Mouse (Mus musculus) E14TG2a.4 (cell line): ENCODE data around the gene Scaf11.

Experiments
- H3K27me3 ChIP-seq: 2 replicates; pipeline ENCODE4 v1.6.1; 2014; ENCODE audit warnings: low read length, control low read depth; ENCODE audit not compliant: insufficient read depth
- H3K36me3 ChIP-seq: 2 replicates; pipeline ENCODE4 v1.6.1; 2014; ENCODE audit warnings: low read length, control low read depth; ENCODE audit not compliant: insufficient read depth
- H3K4me1 ChIP-seq: replicated peaks from 2 replicates; pipeline ENCODE4 v1.6.1; 2014; ENCODE audit warnings: low read depth, low read length, control low read depth
- H3K4me3 ChIP-seq: replicated peaks from 2 replicates; pipeline ENCODE4 v1.5.1; 2014; ENCODE audit warnings: mild to moderate bottlenecking, low read length
- H3K9me3 ChIP-seq: 2 replicates; pipeline ENCODE4 v1.6.1; 2014; ENCODE audit warnings: low read length, control low read depth
- CTCF ChIP-seq: conservative IDR thresholded peaks from 2 replicates; pipeline ENCODE4 v1.5.1; 2014; ENCODE audit warnings: low read length
- NANOG ChIP-seq: IDR thresholded peaks from 2 replicates; pipeline ENCODE4 v1.6.1; 2014; ENCODE audit warnings: borderline replicate concordance, low read length, mixed read lengths
- POU5F1 ChIP-seq: IDR thresholded peaks from 2 replicates; pipeline ENCODE4 v1.6.1; 2014; ENCODE audit warnings: low read length, borderline replicate concordance

The Scaf11 gene

GRCm38 (mm10) chr15:96434202-96434601, 26.4 kb downstream of the Scaf11 start:
- Histone ChIP-seq H3K4me3 (no peak overlapping the region), H3K27me3 (no peaks in the 10 kb centered on the region), H3K9me3 (no peaks in the 10 kb centered on the region), H3K36me3 (peaks cover 57% of the 10 kb centered on the region), H3K4me1 (no peaks in the 10 kb centered on the region)
- TF ChIP-seq NANOG, result no peak
- TF ChIP-seq POU5F1, result no peak
- TF ChIP-seq CTCF, result peak; percentile 17; the same call in 1 of the 2 replicates

- no peak for TF ChIP-seq POU5F1
- TF ChIP-seq NANOG, result no peak
- TF ChIP-seq CTCF, result no peak
- Histone ChIP-seq H3K9me3 (no peaks in the 10 kb centered on the region), H3K27me3 (no peaks in the 10 kb centered on the region), H3K4me3 (no peak overlapping the region), H3K36me3 (peaks cover 96% of the 10 kb centered on the region), H3K4me1 (peaks cover 11% of the 10 kb centered on the region)
These were observed 40.7 kb downstream of the Scaf11 start for GRCm38 (mm10) chr15:96419920-96420319.

- no peaks in the 10 kb centered on the region for H3K27me3 ChIP-seq
- H3K36me3 ChIP-seq, result peaks cover 97% of the 10 kb centered on the region
- TF ChIP-seq NANOG (no peak), CTCF (no peak), POU5F1 (no peak)
- peaks cover 11% of the 10 kb centered on the region for H3K4me1 ChIP-seq
- no peaks in the 10 kb centered on the region for H3K9me3 ChIP-seq
- H3K4me3 ChIP-seq, result no peak overlapping the region
These were observed 42.5 kb downstream of the Scaf11 start for GRCm38 (mm10) chr15:96418161-96418560.

- H3K4me1 ChIP-seq, result peaks cover 10% of the 10 kb centered on the region
- no peaks in the 10 kb centered on the region for H3K9me3 ChIP-seq
- no peak overlapping the region for H3K4me3 ChIP-seq
- TF ChIP-seq CTCF (no peak), NANOG (no peak), POU5F1 (no peak)
- H3K27me3 ChIP-seq, result no peaks in the 10 kb centered on the region
- peaks cover 49% of the 10 kb centered on the region for H3K36me3 ChIP-seq
These were observed 51.9 kb downstream of the Scaf11 start for GRCm38 (mm10) chr15:96408717-96409121.

GRCm38 (mm10) chr15:96407151-96407550, 53.5 kb downstream of the Scaf11 start:
- Histone ChIP-seq H3K4me3 (no peak overlapping the region), H3K4me1 (peaks cover 10% of the 10 kb centered on the region), H3K9me3 (no peaks in the 10 kb centered on the region), H3K27me3 (no peaks in the 10 kb centered on the region), H3K36me3 (peaks cover 41% of the 10 kb centered on the region)
- TF ChIP-seq CTCF, result no peak
- TF ChIP-seq POU5F1, result no peak
- no peak for TF ChIP-seq NANOG

- no peaks in the 10 kb centered on the region for H3K9me3 ChIP-seq
- H3K27me3 ChIP-seq, result no peaks in the 10 kb centered on the region
- no peak overlapping the region for H3K4me3 ChIP-seq
- TF ChIP-seq CTCF, result no peak
- TF ChIP-seq NANOG, result no peak
- no peak for TF ChIP-seq POU5F1
- peaks cover 10% of the 10 kb centered on the region for H3K4me1 ChIP-seq
- peaks cover 43% of the 10 kb centered on the region for H3K36me3 ChIP-seq
These were observed 54.4 kb downstream of the Scaf11 start for GRCm38 (mm10) chr15:96406253-96406652.

- TF ChIP-seq NANOG, result no peak
- TF ChIP-seq POU5F1, result no peak
- TF ChIP-seq CTCF, result no peak
- Histone ChIP-seq H3K9me3 (no peaks in the 10 kb centered on the region), H3K27me3 (no peaks in the 10 kb centered on the region)
These were observed 55.1 kb downstream of the Scaf11 start for GRCm38 (mm10) chr15:96405548-96405947.

GRCm38 (mm10) chr15:96398333-96398732, 62.3 kb downstream of the Scaf11 start:
- TF ChIP-seq CTCF (no peak), NANOG (no peak), POU5F1 (no peak)
- Histone ChIP-seq H3K4me3 (no peak overlapping the region), H3K4me1 (peaks cover 8% of the 10 kb centered on the region; the same call in 1 of the 2 replicates), H3K36me3 (peaks cover 65% of the 10 kb centered on the region), H3K27me3 (no peaks in the 10 kb centered on the region), H3K9me3 (no peaks in the 10 kb centered on the region)

More at GRCm38 (mm10) chr15:96405548-96405947, 55.1 kb downstream of the Scaf11 start:
- H3K4me3 ChIP-seq, result no peak overlapping the region
- peaks cover 38% of the 10 kb centered on the region for H3K36me3 ChIP-seq
- peaks cover 10% of the 10 kb centered on the region for H3K4me1 ChIP-seq

- Histone ChIP-seq H3K36me3 (peaks cover 67% of the 10 kb centered on the region), H3K9me3 (no peaks in the 10 kb centered on the region), H3K4me1 (peaks cover 8% of the 10 kb centered on the region; the same call in 1 of the 2 replicates), H3K27me3 (no peaks in the 10 kb centered on the region), H3K4me3 (no peak overlapping the region)
- TF ChIP-seq CTCF (peak; percentile 61), NANOG (no peak), POU5F1 (no peak)
These were observed 63.9 kb downstream of the Scaf11 start for GRCm38 (mm10) chr15:96396641-96397344.
